Comparison of ENCODE assay signal across 8 mouse cellular contexts in the genomic region with DNA sequence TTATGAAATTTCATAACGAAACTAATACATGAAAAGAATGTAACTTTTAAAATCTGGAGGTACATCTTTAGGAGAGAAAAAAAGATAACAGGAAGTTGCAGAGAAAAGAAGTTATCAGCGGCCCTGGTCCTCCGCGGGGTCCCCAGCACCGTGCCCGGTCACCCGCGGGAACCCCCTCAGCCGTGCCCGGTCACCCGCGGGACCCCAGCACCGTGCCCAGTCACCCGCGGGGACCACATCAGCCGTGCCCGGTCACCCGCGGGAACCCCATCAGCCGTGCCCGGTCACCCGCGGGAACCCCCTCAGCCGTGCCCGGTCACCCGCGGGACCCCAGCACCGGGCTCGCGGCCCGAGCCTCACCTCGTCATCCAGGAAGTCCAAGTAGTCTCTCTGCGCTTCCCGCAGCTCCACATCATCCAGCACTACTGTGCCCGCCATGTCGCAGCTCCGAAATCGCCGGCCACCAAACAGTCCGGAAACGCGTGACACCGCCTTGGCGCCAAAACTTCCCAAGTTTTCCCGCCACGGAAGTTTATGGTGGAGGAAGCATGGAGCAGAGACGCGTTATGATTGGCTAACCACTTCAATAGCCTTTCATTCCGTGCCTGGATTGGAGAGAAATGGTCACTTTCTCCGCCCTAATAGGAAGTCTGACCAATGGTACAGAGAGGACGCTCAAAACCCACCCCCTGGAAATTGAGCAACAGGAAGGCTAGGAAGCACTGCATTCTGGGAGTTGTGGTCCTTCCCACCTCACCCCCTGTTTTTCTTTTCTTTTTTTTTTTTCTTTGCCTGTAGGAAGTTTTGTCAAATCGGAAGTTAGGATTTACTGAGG. TPM values are rescaled to one million over a fixed set of nuclear protein-coding genes. Genes with fewer than 3 reads are reported as not detected.
DNase-seq lines count a peak whose midpoint lies in the region; ATAC-seq and TF ChIP-seq lines count a peak whose summit lies in the region.

Gene Mcm3 (minus strand): TSS at position 542 of the 835 bp plus-strand sequence.

- no peaks in the 10 kb centered on the region for H3K27me3 ChIP-seq in heart, embryonic 12.5 days (replicated peaks)
- H3K27me3 ChIP-seq in kidney, postnatal 0 days (ENCODE audit: insufficient read depth, low read length), result no peaks in the 10 kb centered on the region
- no peaks in the 10 kb centered on the region for H3K27me3 ChIP-seq in liver, embryonic 11.5 days (replicated peaks; ENCODE audit: control insufficient read depth, insufficient read depth, low read length)
- H3K27me3 ChIP-seq in stomach, embryonic 14.5 days (ENCODE audit: control insufficient read depth, insufficient read depth, low read length), result no peaks in the 10 kb centered on the region

- peak within 1 kb of the TSS; percentile 74 for H3K4me2 ChIP-seq in heart, embryonic 12.5 days
- H3K4me2 ChIP-seq in kidney, postnatal 0 days (ENCODE audit: low read length), result peak within 1 kb of the TSS; percentile 86
- H3K4me2 ChIP-seq in liver, embryonic 11.5 days, result peak within 1 kb of the TSS; percentile 78
- H3K4me2 ChIP-seq in stomach, embryonic 14.5 days (replicated peaks; ENCODE audit: low read depth, low read length), result peak within 1 kb of the TSS; percentile 65

- peak within 1 kb of the TSS; percentile 91 for H3K4me3 ChIP-seq in heart, embryonic 12.5 days
- peak within 1 kb of the TSS; percentile 72 for H3K4me3 ChIP-seq in kidney, postnatal 0 days (replicated peaks; ENCODE audit: low read depth, low read length)
- peak within 1 kb of the TSS; percentile 84 for H3K4me3 ChIP-seq in liver, embryonic 11.5 days (ENCODE audit: low read depth, low read length)
- H3K4me3 ChIP-seq in stomach, embryonic 14.5 days (ENCODE audit: low read depth, low read length), result peak within 1 kb of the TSS; percentile 80

- under 1% methylated on average over 52 of the region's 52 CpGs for WGBS in heart, embryonic 12.5 days
- under 1% methylated on average over 52 of the region's 52 CpGs for WGBS in kidney, postnatal 0 days
- under 1% methylated on average over 52 of the region's 52 CpGs for WGBS in liver, embryonic 11.5 days
- WGBS in stomach, embryonic 14.5 days, result under 1% methylated on average over 52 of the region's 52 CpGs

- TF ChIP-seq CTCF in kidney, postnatal 0 days (IDR thresholded peaks at IDR 0.05; ENCODE audit: low read depth), result no peak

- peak; percentile 92 for DNase-seq in CD4-positive helper T cell, adult 2 months (ENCODE audit: low read depth, low spot score)
- DNase-seq in brain, embryonic 18.5 days (ENCODE audit: low read depth, low spot score), result peak; percentile 97
- DNase-seq in kidney, postnatal 0 days (ENCODE audit: low spot score), result peak; percentile 100
- DNase-seq in liver, embryonic 11.5 days (ENCODE audit: low spot score), result peak; percentile 86
- peak; percentile 91 for DNase-seq in naive thymus-derived CD4-positive, alpha-beta T cell, adult 2 months (ENCODE audit: low read depth)

- peak within 1 kb of the TSS; percentile 92 for H3K9ac ChIP-seq in heart, embryonic 12.5 days
- peak within 1 kb of the TSS; percentile 69 for H3K9ac ChIP-seq in kidney, postnatal 0 days (ENCODE audit: low read depth, low read length)
- H3K9ac ChIP-seq in liver, embryonic 11.5 days (ENCODE audit: low read depth, low read length), result peak within 1 kb of the TSS; percentile 86
- H3K9ac ChIP-seq in stomach, embryonic 14.5 days (replicated peaks; ENCODE audit: low read depth, low read length), result peak within 1 kb of the TSS; percentile 68

- peaks cover 8% of the 10 kb centered on the region for H3K4me1 ChIP-seq in heart, embryonic 12.5 days (replicated peaks)
- 0 out of 2 replicates have a peak, but pooled peaks cover 3% of the 10 kb centered on the region for H3K4me1 ChIP-seq in kidney, postnatal 0 days (replicated peaks; ENCODE audit: insufficient read depth, low read length)
- H3K4me1 ChIP-seq in liver, embryonic 11.5 days (replicated peaks; ENCODE audit: control insufficient read depth, insufficient read depth, low read length), result peaks cover 6% of the 10 kb centered on the region; the same call in 1 of the 2 replicates
- peaks cover 5% of the 10 kb centered on the region; the same call in 1 of the 2 replicates for H3K4me1 ChIP-seq in stomach, embryonic 14.5 days (ENCODE audit: control insufficient read depth, insufficient read depth, low read length)

- peaks cover 28% of the 10 kb centered on the region for H3K36me3 ChIP-seq in heart, embryonic 12.5 days
- H3K36me3 ChIP-seq in kidney, postnatal 0 days (ENCODE audit: insufficient read depth, low read length), result peaks cover 19% of the 10 kb centered on the region
- peaks cover 24% of the 10 kb centered on the region for H3K36me3 ChIP-seq in liver, embryonic 11.5 days (ENCODE audit: control insufficient read depth, insufficient read depth, low read length)
- H3K36me3 ChIP-seq in stomach, embryonic 14.5 days (ENCODE audit: control insufficient read depth, insufficient read depth, low read length), result peaks cover 28% of the 10 kb centered on the region

- no peak within 1 kb of the TSS for H3K27ac ChIP-seq in heart, embryonic 12.5 days (ENCODE audit: poor library complexity, severe bottlenecking)
- no peak within 1 kb of the TSS for H3K27ac ChIP-seq in kidney, postnatal 0 days
- H3K27ac ChIP-seq in liver, embryonic 11.5 days (ENCODE audit: low read depth, low read length), result peak within 1 kb of the TSS; percentile 67
- no peak within 1 kb of the TSS for H3K27ac ChIP-seq in stomach, embryonic 14.5 days (ENCODE audit: low read length)

- ATAC-seq in erythroid progenitor cell, adult 5-6 weeks (replicated peaks; ENCODE audit: low FRiP score, poor library complexity, severe bottlenecking), result peak; percentile 99
- ATAC-seq in heart, embryonic 12.5 days (ENCODE audit: insufficient number of reproducible peaks, low FRiP score), result peak; percentile 97
- ATAC-seq in kidney, postnatal 0 days (replicated peaks; ENCODE audit: low FRiP score, low read depth), result peak; percentile 100
- ATAC-seq in liver, embryonic 11.5 days (replicated peaks; ENCODE audit: low FRiP score), result peak; percentile 98
- ATAC-seq in stomach, embryonic 14.5 days (ENCODE audit: insufficient number of reproducible peaks, insufficient read depth, low FRiP score, low read depth), result peak; percentile 100

- no peaks in the 10 kb centered on the region for H3K9me3 ChIP-seq in heart, embryonic 12.5 days (replicated peaks)
- no peaks in the 10 kb centered on the region for H3K9me3 ChIP-seq in kidney, postnatal 0 days (replicated peaks; ENCODE audit: low read length)
- no peaks in the 10 kb centered on the region for H3K9me3 ChIP-seq in liver, embryonic 11.5 days (ENCODE audit: control insufficient read depth, low read length)
- no peaks in the 10 kb centered on the region for H3K9me3 ChIP-seq in stomach, embryonic 14.5 days (ENCODE audit: control insufficient read depth, low read depth, low read length)

RNA-seq across cellular contexts. Expression of gene Mcm3, which starts in this region (rescaled TPM):
- 307 and 341 TPM in 2 replicates for total RNA-seq in erythroid progenitor cell, adult 5-6 weeks (2015; ENCODE audit: low replicate concordance)
- total RNA-seq in erythroid progenitor cell, adult 5-6 weeks (2017; ENCODE audit: low replicate concordance), result 111 and 128 TPM in 2 replicates
- 114 and 116 TPM in 2 replicates for polyA plus RNA-seq in heart, embryonic 12.5 days (2016; fragmentation: Nextera tagmentation; extraction: Ambion mirVana)
- 68.5 and 84.4 TPM in 2 replicates for polyA plus RNA-seq in kidney, postnatal 0 days (2015; fragmentation: Nextera tagmentation; extraction: Ambion mirVana)
- polyA plus RNA-seq in liver, embryonic 11.5 days (2014; fragmentation: Nextera tagmentation; extraction: Ambion mirVana), result 311 and 347 TPM in 2 replicates
- 140 TPM in 2 replicates for polyA plus RNA-seq in stomach, embryonic 14.5 days (2014; fragmentation: Nextera tagmentation; extraction: Ambion mirVana)
